Mouse (Mus musculus): ENCODE data around the gene Pitpnm2.

DNA sequence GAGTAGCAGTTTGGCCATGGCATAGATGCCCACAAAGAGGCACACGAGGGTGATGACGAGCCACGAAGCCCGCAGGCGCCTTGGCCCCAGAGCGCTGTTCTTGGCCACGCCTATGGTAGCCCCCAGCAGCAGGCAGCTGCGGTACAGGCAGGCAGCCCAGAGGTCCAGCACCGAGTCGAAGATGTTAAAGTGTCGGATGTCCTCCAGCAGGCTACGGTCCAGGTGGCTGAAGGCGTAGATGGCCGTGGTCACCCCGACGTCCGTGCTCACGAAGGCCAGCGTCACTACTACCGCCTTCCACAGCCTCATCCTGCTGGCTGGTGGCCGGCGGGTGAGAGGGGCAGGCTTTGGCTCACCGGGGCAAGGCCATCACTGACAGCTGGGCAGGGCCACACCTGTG, 159.7 kb downstream of the Pitpnm2 start:
- TF ChIP-seq POLR2A (IDR thresholded peaks at IDR 0.05; ENCODE audit: extremely low read depth, insufficient read depth, low read length): no peak
- no peak for TF ChIP-seq CTCF (IDR thresholded peaks at IDR 0.05; ENCODE audit: low read depth, low read length)
